Mouse (Mus musculus): ENCODE measurements around the gene Ugt1a5.

DNA sequence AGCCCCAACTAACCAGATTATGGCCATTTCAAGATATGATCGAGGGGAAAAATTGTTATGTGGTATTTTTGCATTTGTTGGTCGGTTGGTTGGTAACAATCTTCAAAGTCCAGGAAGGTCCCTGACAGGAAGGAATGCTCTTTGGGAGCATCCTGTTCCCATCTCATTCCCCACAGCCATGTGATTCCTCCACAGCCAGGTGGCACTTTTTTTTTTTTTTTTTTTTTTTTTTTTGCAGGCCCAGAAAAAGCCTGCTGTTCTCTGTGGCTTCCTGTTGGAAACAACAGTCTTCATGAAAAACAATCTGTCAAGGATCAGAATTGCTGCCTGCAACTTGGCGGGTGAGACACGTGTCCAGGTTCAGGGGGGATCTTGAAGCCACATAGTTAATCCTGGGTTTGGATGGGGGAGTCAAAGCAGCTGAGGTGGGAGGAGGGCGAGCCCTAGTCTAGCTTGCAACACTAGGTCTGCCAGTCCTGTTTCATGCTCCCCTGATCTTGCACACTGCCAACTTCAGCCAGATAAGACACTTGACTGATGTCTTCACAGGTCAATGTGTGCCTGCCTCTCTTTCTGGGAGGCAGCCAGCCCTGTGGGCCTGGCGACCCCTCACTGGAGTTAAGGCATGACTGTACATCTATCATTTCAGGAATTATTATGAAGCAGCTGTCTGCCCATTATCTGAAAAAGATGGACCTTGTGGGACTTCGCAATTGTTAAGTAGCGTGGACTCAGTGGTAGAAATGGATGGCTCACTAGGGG, 93.2 kb downstream of the Ugt1a5 start:
- peak; percentile 3; the same call in 1 of the 2 replicates for TF ChIP-seq CTCF (IDR thresholded peaks at IDR 0.05; ENCODE audit: low read depth)
- no peak for TF ChIP-seq EP300 (IDR thresholded peaks at IDR 0.05; ENCODE audit: low read depth)

Measured in heart, postnatal 0 days (tissue).